Mouse (Mus musculus): ENCODE data around the gene Gm4985. TPM values are rescaled to one million over a fixed set of nuclear protein-coding genes. Genes with fewer than 3 reads are reported as not detected.
"Not testable (repeated sequence)": the region's sequence is repeated elsewhere in the genome, so short reads cannot be mapped to it uniquely, and the experiment has no call there.

Gene Gm4985
- total RNA-seq (2021) = not detected
- long read RNA-seq, experiment 1 = 0 reads
- long read RNA-seq, experiment 2 = 0 reads

DNA sequence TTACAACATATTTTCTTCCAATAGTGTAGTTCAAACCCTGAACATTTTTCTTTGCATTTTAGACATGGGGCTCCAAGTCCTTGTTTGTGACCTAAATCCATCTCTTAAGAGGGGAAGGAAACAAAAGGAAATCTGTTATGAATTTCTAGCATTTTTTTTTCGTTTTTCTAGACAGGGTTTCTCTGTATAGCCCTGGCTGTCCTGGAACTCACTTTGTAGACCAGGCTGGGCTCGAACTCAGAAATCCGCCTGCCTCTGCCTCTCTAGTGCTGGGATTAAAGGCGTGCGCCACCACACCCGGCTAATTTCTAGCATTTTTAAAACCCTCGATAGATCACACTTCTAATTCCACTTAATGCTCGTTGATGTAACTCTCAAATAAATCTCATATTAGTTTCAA lies at the start of gene Gm4985:
Gm4985 (minus strand) TSS at position 101 of the 400 bp plus-strand sequence.
- DNase-seq = not testable (repeated sequence)
- intact Hi-C loops (cut with DNase I) = loop anchor here (10.0 kb wide), 1 partner anchor 54 kb away; no protein-coding TSS in a partner anchor

DNA sequence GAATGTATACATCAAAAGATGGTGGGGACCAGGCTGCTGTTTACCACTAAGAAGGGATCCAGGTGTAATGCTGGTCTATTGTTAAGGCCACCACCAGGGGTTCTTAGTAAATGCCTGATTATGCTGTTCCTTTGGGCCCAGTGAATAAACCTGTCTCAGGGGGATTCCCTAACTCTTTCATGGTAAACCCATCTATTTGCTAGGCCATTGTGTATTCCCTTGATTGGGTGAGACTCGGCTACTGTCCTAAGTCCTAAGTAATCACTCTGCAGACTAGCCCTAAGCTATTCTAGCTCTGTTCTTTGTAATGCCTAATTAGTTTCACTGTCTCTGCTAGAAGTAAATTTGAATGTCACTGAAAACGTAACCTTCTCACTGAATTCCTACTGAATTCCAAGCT lies 4.6 kb downstream of the Gm4985 start:
- intact Hi-C loops (cut with DNase I) = loop anchor here (10.0 kb wide), 1 partner anchor 49 kb away; no protein-coding TSS in a partner anchor

More for the DNA sequence above, 4.6 kb downstream of the Gm4985 start:
- DNase-seq = no peak

Small RNAs within 50 kb of the gene (microRNA-seq; reads per million reads assigned to microRNA genes)
- gene Gm25299 = 0 reads per million in 2 experiments

Other genes starting within 250 kb of the Gm4985 start
- gene Gm4907, start 76.4 kb downstream of the Gm4985 start, total RNA-seq (2021) = not detected